Mouse (Mus musculus) mouse embryonic stem cell (cell line): ENCODE results near the gene Pgam5.

Source experiments
- in situ Hi-C, 2 experiments: fragments of 300-500 bp; cut with MboI; formaldehyde crosslinking; loops; 1 replicate in 1 of 2; 3 replicates in 1 of 2; pipeline ENCODE4 v1.14.3; 2019 to 2020; ENCODE audit warnings: low sequenced_read_pairs in 2 of 2, low pct_unique_long_range_greater_than_20kb in 1 of 2, mixed read lengths in 1 of 2; ENCODE audit not compliant: unreplicated experiment in 1 of 2

Pgam5 gene

DNA sequence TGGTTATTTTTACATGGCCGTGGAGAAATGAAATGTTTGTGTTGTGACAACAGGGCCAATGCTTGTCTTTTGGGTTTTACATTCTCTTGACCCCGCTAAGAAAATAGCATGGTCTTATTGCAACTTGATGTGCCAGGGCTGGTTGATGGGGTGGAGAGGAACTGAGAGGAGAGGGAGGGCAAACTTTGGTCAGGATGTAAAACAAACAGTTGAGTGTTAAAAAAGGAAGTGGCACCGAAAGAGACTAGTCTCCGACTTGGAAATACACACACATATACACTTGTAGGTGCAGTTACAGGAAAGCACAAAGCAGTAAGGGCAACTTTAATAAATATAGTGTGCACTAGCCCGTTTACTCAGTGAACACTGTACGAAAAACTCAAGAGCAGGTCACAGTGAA is 37.4 kb downstream of the Pgam5 start:
- in situ Hi-C loops, result no loop called here

DNA sequence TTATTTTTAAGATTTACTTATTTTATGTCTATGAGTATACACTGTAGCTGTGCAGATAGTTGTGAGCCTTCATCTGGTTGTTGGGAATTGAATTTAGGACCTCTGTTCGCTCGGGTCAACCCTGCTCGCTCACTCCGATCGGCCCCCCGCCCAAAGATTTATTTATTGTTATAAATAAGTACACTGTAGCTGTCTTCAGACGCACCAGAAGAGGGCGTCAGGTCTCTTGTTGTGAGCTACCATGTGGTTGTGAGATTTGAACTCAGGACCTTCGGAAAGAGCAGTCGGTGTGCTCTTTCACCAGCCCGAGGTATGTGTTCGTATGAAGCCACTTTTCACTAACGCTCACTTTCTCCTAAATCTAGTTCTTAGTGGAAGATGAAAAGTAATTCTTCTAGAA is 38.1 kb downstream of the Pgam5 start:
- in situ Hi-C loops, result no loop called here

DNA sequence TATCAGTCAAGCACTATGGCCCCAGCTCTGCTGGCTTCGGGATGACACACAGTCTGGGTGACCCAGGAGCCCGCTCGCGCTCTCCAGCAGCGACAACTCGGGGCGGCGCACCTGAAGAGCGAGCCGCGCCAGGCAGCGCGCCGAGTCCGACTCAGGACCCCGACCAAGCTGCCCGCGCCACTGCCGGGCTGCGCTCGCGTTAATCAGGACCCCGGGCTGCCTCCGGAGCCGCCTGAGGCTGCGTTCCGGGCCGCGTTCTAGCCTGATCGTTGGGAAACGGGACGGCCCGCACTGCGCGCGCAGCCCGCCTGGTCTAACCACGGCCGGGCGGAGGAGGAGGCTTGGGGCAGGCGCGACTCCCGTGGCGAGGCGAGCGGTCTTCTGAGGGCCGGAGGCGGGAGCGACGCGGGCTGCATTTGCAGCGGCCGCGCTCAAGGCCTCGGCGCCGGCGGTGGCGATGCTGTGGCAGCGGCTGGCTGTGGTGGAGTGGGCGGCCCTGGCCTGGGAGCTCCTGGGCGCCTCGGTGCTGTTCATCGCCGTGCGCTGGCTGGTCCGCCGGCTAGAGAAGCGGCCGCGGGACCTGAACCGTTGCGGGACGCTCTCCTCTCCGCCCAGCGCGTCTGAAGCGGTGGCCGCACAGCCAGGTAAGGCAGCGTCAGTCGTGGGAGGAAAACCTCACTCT is 38.8 kb downstream of the Pgam5 start, which contains the start of gene Ankle2:
Gene Ankle2, plus strand, starts transcription at position 225 of the 682 bp plus-strand sequence.
- in situ Hi-C loops, result no loop called here

DNA sequence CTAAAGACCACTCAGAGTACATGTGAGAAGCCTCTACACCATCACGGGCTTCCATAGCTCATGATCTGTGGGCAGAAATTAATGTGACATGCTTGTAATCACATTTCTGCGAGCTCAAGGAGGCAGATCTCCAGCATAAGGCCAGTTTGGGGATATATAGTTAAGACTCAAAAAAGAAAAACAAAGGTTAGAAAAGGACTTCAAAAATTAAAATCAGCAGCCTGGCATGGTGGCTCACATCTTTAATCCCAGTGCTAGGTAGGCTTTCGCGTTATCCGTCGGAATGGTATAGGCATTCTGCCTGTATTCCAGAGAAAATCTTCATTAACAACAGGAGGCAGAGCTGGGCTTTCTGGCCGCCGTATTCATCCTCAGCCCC is 39.3 kb downstream of the Pgam5 start:
- in situ Hi-C loops, result no loop called here

DNA sequence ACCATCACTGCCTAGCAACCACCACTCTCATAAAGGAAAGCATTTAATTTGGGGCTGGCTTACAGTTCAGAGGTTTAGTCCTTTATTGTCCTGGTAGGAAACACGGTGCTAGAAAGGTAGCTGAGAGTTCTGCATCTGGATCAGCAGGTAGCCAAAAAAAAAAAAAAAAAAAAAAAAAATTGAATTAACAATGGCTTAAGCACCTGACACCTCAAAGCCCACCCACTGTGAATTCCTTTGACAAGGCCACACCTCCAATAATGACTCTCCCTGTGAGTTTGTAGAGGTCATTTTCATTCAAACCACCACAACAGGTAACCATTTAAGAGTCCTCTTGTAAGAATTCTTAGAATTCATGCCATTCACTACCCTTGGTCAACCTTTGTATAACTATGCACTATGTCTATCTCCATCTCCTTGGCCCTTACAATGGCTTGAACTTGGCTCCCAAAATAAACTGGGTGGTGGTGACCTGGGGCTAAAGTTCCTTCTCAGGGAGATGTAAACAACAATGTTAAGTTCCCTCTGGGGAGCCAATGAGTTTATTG is 42.3 kb downstream of the Pgam5 start:
- in situ Hi-C loops, result no loop called here

DNA sequence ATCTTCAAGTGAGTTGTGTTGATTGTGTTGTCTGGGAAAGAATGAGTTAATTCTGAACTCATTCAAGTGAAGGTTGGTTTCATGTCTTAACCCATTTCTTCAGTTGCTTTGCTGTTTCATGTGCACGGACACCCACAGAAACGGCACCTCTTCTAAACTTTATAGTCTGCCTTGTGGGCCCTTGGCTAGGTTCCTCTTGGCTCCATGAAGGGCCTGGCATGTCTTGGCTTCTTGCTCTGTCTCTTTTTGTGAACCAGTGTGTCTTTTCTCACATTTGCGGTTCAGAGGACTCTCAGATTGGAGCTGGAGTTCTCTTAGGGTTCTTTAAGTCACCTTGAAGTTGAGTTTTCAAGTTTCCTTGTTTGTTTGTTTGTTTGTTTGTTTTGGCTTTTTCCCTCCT is 44.7 kb downstream of the Pgam5 start:
- in situ Hi-C loops, result no loop called here

DNA sequence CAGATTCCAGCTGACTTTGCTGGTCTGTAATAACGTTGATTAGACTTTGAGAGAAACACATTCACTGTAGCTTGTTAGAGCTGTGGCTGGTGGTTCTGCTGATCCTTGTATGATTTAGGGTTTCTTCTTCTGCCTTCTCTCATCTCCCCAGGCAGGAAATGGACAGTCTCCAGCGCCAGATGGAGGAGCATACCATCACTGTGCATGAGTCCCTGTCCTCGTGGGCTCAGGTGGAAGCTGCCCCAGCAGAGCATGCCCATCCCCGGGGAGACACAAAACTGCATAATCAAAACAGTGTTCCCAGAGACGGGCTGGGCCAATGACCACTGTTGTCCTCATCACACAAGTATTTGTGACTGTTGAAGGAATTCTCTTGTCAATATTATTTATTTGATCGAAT is 47.0 kb downstream of the Pgam5 start:
- in situ Hi-C loops, result loop anchor here in 1 of 2 experiments (25.0 kb wide), 1 partner anchor 610 kb away; no protein-coding TSS in a partner anchor

DNA sequence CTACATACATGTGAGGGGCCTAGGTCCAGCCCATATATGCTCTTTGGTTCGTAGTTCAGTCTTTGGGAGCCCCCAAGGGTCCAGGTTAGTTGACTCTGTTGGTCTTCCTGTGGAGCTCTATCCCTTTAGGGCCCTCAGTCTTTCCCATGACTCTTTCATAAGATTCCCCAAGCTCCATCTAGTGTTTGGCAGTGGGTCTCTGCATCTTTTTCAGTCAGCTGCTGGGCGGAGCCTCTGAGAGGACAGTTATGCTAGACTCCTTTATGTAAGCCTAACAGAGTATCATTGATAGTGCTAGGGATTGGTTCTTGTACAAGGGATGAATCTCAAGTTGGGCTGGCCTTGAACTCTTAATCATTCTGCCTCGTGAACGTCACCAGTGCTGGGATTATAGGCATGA is 49.4 kb downstream of the Pgam5 start:
- in situ Hi-C loops, result loop anchor here in 1 of 2 experiments (25.0 kb wide), 1 partner anchor 608 kb away; no protein-coding TSS in a partner anchor

DNA sequence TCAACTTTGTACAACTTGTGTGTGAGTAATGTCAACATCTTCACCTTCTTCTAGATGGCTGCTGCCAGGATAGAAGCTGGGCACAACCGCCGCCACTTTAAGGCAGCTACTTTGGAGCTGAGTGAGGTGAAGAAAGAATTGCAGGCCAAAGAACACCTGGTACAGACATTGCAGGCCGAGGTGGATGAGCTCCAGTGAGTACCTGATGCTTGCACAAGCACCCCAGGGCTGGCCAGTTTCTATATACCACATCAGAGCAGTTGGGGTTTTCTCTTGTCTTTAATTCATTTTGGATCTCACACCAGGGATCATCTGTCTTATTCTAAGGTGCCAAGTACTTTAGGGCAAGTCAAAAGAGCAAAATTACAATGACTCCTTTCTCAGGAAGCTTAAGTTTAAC is 52.9 kb downstream of the Pgam5 start:
- in situ Hi-C loops, result loop anchor here in 1 of 2 experiments (25.0 kb wide), 1 partner anchor 604 kb away; no protein-coding TSS in a partner anchor

DNA sequence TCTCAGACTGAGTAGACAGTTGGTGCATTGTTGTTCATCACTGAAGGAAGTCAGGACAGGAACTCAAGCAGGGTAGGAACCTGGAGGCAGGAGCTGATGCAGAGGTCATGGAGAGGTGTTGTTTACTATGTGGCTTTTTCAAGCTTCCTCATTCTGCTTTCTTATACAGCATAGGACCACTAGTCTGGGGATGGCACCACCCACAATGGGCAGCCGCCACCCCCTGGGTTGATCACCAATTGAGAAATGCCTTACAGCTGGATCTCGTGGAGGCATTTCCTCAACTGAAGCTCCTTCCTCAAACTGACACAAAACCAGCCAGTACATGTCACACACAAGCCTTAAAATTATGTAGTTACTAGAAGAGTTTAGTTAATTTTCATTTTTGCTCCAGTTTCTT is 58.4 kb downstream of the Pgam5 start:
- in situ Hi-C loops, result loop anchor here in 1 of 2 experiments (25.0 kb wide), 1 partner anchor 599 kb away; no protein-coding TSS in a partner anchor
